Mouse (Mus musculus) left cerebral cortex, postnatal 36 days (tissue): Measurements from ENCODE around the gene Elf2. TPM values are rescaled to one million over a fixed set of nuclear protein-coding genes. Genes with fewer than 3 reads are reported as not detected.

Source experiments
- microRNA-seq: library from miRNA; unstranded; fragments of <30 nt; microRNA quantifications from one replicate; pipeline ENCODE4 v1.2.0, GENCODE M21; 2022
- total RNA-seq, 2 experiments: library from RNA; stranded (reverse); gene quantifications; 2 replicates each; pipeline ENCODE4 v1.2.3; 2021

Elf2 gene
- total RNA-seq, 2 experiments from 2014 or later: 40.6 to 45.1 TPM

Small RNA genes within 50 kb of the gene (microRNA-seq; reads per million reads assigned to microRNA genes)
- gene Gm24282: not detected

Other genes with a start within 250 kb of the Elf2 start
- gene Noct, start 116.2 kb downstream of the Elf2 start, total RNA-seq: 10 to 100 TPM; 49.8 to 54.2 TPM
- not detected for gene Mgarp, start 56.1 kb upstream of the Elf2 start, total RNA-seq
- gene Ndufc1, start 68.3 kb upstream of the Elf2 start, total RNA-seq: 100 to 1,000 TPM; 288 to 324 TPM
- 10 to 100 TPM; 34.7 to 43.7 TPM for gene Naa15, start 74.5 kb upstream of the Elf2 start, total RNA-seq
- gene Rab33b, start 143.3 kb upstream of the Elf2 start, total RNA-seq: 10 to 100 TPM; 18.8 to 25.5 TPM
- gene Setd7, start 220.2 kb upstream of the Elf2 start, total RNA-seq: 100 to 1,000 TPM; 138 to 141 TPM